Mouse (Mus musculus) kidney, postnatal 4 days (tissue): ENCODE results near the gene Slc39a1.

Experiments
- DNase-seq, 2 experiments: peaks; one replicate each; pipeline ENCODE4 v3.0.0; 2021; ENCODE audit warnings: mixed read lengths in 2 of 2

Gene Slc39a1

DNA sequence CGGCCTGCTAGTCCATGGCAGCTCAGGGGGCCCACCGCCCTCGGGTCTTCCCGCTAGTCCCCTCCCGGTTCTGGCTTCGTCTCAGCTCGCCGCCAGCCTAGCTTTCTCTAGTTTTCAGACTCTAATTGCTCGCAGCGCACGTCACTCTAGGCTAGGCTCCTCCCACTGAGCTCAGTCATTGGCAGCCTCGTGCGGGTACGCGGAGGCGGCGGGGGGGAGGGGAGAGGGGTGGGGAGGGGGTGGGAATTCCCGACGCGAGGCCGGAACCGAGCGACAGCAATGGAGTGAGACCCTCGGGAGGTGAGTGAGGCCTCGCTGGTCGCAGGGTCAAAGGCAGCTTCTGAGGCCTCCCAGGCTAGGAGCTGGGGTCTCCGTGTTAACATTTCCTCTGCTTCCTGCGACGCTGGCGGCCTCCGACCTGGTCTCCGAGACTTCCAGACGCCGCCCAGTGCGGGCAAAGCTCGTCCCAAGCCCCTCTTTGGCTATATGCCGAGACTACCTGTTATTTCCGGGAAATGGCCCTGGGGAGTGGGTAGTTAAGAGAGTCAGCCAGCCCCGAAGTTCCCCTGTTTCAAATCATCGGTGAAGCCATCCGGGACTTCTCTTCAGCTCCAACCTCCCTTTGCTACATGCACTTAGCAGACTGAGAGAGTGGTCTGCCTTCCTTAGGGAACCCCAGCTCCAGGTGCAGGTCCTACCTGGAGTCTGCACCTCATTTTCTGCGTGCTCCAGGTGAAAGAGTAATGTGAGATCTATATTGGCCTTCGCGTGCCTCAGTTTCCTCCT is at the start of gene Slc39a1:
Gene Slc39a1, plus strand, starts transcription at position 213 of the 786 bp plus-strand sequence.
- peak; percentile 95 to 97 for DNase-seq

DNA sequence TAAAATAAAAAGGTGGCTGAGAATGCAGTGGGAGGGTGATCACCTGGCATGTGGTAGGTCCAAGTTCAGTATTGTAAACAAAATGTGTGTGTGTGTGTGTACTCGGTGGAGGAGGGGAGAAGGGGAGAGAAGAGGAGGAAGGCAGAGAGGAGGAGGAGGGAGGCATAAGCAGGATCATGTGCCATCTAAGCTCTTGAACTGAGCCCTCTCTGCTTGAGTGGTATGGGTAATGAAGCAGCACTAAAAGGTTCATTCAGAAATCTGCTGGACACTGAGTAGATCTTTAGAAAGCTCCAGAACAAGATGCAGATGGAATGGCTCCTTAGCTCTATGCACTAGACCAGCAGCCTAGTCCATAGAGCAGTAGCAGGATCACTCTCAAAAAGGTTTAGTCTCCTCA is 45.1 kb upstream of the Slc39a1 start:
- no peak for DNase-seq

DNA sequence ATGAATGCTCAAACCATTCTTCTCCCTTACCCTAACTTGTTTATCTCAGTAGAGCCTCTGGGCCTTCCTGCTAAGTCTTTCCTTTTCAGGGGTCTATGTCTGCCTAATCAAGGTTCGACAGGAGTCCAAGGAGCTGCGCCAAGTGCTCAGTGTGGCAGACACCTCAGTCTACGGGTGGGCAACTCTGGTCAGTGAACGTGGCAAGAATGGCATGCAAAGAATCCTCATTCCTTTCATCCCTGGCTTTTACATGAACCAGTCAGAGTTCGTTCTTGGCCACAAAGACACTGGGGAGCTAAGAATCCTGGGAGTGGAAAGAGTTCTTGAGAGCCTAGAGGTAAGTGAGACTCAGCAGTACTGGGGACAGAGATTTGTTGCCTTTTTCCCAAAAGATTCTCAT is 44.4 kb upstream of the Slc39a1 start:
- DNase-seq = peak in 1 of 2 experiments; percentile 24

DNA sequence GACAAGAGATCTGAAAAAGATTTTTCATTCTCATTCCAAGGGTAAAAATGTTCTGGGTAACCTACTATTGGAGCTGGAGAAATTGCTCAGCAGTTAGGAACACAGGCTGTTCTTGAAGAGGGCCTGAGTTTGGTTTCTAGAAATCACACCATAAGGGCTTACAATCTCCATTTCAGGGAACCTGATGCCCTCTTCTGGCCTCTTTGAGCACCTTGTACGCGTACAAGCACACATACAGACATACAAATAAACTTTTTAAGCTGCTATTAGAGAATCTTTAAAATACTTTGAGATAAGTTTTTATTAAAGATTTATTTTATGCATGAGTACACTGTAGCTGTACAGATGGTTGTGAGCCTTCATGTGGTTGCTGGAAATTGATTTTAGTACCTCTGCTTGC is 43.4 kb upstream of the Slc39a1 start:
- DNase-seq = no peak

DNA sequence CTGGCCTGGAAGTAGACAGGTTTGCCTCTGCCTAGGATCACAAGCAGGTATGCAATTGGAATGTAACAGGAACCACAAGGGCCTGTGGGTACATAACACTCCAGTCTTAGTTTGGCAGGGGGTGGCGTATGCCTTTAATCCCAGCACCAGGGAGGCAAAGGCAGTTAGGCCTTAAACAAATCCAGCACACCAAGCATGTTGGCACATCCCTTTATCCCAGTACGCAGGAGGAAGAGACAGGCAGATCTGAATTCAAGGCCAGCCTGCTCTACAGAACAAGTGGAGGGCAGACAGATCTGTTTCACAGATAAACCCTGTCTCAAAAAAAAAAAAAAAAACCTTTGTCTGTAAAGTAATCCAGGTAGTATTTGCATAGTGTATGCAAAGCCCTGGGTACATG is 39.3 kb upstream of the Slc39a1 start:
- DNase-seq = no peak

DNA sequence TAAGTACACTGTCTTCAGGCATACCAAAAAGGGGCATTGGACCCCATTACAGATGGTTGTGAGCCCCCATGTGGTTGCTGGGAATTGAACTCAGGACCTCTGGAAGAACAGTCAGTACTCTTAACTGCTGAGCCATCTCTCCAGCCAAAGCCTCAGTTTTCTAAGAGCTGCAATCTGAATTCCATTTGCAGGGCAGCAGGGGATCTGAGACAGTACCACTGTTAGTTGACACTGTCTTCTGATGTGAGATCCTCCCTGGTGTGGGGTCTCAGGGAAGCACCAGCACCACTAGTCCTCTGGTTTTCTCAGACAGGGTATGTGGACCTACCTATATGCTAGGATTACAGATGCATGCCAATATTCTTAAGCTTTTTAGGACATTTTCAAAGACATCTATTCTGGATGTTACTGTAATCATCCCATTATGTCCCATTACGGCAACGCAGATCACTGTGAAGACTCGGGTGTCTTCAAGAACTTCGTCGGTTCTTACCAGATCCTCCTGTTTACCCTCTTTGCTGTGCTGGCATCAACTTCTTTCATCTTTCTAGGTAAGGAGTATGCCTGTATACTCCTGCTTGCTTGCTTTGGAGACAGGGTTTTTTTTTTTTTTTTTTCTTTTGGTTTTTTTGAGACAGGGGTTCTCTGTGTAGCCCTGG is 37.9 kb upstream of the Slc39a1 start:
- no peak for DNase-seq

DNA sequence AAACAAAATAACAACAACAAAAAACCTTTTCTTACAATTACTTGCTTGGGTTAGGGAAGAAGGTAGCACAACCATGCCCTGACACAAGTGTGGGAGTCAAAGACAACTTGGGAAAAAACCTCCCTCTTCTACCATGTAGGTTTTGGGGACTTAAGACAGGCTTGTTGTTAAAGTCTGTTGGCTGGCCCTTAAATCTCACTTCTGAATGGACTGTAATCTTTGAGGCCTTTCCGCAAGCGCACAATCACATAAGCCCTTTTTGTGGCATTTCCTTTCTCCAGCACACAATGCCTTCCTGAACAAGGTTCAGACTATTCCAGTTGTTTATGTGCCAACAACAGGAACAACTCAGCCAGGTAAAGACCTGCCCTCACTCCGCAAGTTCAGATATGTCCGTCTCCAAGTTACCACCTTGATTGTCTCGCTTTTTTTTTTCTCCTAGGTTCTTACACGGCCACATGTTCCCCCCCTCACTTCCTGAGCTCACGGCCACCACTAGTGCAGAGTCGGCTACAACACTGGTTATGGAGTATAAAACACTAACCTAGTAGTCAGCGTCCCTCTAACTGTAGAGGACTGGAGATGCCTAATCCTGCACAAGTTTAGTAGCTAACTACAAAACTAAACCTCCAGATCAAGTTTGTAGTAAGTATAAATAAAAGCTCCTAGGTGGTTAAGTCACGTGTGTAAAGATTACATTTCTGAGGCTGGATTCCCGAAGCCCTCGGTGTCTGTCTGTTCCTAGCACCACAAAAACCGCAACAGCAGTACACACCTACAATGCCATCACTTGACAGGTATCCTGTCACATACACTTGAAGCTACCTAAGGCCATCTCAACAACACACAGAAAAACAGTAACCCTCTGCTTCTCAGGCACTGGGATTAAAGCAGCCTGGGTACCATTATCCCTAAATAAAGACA is 36.2 kb upstream of the Slc39a1 start:
- no peak for DNase-seq

DNA sequence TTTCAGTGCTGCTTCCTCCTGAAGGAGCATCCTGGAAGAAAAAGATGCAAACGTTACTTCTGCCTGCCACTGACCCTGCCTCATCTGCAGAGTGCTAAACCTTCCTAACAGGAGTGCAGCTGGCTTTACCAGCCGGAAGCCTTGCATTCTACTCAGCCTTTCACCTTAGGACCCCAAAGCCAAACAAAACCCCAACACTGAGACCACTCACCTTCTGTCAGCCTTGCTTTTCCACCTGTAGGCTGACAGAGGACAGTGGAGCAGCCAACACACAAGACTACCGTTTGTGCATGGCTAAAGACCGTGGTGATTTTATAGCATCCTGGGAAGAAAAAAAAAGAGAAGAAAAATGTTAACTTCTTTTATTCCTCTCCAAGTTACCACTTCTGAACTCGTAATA is 35.2 kb upstream of the Slc39a1 start:
- DNase-seq = no peak

DNA sequence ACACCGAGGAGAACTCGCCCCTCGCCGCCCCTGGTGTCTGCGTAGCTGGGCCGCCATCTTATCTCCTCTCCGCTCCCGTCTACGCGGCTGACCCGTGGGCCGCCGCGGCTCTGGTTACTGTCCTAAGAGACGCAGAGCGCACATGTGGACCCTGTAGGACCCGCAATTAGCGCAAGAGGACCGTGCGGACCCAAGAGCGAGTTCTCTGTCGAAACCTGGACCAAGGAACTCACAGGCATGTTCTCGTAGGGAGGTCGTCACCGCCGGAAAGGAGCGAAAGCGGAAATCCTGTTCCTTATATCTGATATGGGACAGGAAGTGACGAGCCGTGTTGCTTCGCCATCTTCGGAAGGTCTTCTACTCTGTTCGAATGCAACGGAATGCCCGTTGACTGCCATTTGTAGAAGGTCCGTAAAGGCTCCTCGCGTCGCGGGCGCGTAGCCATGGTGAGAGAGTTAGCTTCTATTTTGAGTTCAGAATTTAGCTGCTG is 34.5 kb upstream of the Slc39a1 start, which contains the start of the genes Rps27 and Rab13:
Gene Rps27, minus strand, starts transcription at position 275 of the 490 bp plus-strand sequence.
Gene Rab13, plus strand, starts transcription at position 319 of the 490 bp plus-strand sequence.
- DNase-seq = peak; percentile 82 to 91

DNA sequence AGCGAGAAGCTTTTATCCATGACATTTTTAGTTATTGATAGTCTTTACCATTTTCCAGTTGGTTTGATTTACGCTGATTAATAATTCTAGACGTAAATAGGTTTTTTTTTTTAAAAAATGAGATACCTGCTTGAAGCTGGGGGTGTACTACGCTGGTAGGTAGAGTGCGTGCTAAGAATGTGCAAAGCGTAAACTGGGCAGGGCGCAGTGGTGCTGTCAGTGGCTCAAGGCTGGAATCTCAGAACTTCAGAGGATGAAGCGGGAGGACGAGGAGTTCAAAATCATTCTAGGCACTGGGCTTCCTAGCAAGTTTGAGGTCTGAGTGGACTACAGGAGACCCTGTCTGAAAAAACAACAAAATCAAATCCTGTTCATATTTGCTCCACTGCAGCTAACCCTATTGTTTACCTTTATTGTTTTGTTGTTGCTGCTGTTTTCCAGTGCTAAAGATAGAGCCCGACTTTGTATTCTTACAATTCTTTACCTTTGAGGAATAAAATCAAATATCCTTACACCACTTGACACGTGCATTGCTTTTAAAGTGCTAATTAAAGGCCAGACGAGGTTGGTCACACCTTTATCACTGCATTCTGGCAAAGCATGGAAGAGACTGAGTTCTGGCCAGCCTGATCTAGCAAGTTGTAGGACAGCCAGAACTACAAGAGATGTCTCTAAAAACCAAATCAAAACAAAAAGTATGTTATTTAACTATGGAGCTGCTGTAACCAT is 33.9 kb upstream of the Slc39a1 start:
- peak; percentile 27 to 49 for DNase-seq

DNA sequence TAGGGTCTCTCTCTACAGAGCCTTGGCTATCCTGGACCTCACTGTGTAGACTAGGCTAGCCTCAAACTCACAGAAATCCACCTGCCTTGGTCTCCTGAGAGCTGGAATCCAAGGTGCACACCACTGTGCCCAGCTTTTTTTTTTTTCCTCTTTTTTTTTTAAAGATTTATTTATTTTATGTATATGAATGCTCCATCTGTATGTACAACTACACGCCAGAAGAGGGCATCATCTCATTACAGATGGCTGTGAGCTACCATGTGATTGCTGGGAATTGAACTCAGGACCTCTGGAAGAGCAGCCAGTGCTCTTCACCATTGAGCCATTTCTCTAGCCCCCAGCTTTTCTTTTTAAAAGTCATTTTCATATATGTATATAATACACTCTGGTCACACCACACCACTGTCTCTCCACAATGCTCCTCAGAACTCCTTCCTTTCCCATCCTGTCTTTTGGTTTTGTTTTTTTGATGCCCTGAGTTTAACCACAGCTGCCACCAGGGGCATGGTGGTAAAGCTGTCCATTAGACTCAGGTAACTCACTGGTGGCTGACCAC is 32.1 kb upstream of the Slc39a1 start:
- DNase-seq = no peak

DNA sequence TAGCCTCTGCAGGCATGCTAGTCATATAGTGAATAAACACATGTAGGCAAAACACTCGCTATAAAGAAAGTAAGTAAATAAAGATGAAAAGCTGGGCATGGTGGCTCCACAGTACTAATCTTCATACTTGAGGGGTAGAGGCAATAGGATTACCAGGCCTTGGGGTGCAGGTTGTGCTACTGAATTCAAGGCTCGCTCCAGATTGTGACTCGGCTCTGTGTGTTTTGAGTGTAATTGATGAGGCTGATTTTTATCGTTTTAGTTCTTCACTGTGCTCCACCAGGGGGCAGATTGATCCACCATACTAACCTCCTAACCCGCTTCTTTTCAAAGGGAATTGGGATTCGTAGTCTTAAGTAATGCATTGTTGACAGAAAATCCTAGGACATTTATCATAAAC is 27.9 kb upstream of the Slc39a1 start:
- peak; percentile 59 to 75 for DNase-seq

DNA sequence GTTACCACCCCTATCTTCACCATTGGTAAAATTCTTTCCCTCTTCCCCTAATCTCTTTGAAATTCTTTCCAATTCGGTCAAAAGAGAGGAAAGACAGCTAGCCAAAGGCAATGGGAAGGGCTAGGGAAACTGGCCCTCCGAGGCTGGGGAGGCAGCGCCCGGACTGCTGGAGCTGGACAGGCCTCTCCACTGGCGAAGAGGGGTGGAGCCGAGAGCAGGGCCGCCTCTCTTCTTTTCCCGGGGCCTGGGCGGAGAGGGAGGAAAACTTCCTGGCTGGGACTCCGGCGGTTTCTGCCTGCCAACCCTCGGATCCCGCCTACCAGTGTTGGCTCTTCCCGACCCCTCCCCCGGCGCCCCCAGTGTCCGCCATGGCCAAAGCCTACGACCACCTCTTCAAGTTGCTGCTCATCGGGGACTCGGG is 27.4 kb upstream of the Slc39a1 start:
- peak; percentile 85 to 90 for DNase-seq

DNA sequence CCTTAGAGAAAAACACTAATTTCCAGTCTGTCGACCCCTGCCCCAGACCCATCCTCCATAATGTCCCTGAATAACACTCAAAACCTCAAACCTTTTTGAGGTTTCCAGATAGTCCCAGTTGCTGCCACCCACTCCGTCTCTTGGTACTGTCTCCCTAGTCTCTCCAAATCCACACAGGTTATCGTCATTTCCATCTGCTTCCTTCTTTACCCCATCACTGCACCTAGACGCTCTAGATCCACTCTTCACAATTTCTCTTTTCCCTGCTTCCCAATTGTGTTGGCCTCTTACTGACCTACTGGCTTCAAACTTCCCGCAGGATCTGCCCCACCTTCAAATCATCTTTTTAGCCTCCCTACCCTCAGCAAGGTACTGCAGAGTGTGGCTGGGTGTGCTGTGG is 26.8 kb upstream of the Slc39a1 start:
- DNase-seq = no peak

DNA sequence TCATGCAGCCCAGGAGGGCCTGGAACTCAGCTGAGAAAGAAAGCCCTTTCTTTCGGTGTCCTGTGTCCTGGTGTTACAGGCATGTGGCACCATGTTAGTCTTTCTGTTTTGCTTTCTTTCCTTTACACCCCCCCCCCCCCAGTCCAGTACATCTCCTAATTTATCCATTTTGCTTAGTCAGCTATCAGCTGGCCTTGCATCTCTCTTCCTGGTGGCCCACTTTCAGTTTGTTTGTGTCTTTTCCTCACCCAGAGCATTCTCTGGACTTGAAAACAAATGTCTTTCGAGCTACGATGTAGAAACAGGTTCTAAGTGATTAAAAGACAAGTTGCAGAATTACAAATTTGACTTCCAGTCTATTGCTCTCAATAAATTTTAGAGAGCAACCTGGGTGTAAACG is 25.5 kb upstream of the Slc39a1 start:
- no peak for DNase-seq

DNA sequence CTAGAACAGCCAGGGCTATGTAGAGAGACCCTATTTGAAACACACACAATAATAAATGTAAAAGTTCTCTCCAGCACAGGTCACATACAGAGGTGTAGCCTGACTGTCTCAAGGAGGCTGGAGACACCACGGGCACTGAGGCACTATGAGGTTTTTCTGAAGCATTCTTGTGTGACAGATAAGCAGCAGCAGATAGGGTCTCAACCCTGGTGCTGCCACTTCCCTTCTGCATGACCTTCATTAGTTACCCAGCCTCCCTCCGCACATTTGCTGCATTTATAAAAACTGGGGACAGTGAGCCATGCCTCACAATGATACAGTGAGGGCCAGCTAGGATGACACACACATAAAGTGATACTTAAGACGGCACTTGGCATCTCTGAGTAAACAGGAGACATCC is 25.0 kb upstream of the Slc39a1 start:
- no peak for DNase-seq

DNA sequence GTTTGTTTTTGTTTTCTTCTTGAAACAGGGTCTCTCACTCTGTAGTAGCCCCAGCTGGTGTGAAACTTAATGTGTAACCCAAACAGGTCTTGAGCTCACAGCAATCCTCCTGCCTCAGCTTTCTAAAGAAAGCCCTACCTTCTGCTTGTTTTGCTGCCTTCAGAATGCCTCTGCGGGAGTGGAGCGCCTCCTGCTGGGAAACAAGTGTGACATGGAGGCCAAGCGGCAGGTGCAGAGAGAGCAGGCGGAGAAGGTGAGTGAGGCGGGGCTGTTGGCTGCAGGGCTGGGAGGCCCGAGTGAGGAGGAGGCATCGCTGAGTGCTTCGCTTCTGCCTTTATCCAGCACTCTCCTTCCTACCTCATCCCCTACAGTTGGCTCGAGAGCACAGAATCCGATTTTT is 23.6 kb upstream of the Slc39a1 start:
- DNase-seq = no peak

DNA sequence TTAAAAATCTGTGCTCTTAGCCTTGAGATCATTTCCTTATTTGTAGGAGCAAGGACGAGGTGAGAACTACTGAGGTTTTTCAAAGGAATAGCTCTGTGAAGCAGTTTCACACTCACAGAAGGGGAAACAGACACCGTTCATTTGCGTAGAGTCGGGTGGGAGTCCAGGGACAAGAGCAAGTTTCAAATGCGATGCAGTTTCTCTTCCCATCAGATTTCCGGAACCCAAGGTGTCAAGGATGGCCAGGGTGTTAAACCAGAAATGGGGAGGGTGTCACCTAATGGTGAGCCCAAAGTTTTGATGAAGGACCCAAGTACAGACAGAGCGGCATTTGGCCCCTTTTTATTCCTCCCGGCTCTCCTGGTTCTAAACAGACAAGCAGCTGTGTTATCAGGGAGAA is 16.9 kb upstream of the Slc39a1 start:
- DNase-seq = no peak

DNA sequence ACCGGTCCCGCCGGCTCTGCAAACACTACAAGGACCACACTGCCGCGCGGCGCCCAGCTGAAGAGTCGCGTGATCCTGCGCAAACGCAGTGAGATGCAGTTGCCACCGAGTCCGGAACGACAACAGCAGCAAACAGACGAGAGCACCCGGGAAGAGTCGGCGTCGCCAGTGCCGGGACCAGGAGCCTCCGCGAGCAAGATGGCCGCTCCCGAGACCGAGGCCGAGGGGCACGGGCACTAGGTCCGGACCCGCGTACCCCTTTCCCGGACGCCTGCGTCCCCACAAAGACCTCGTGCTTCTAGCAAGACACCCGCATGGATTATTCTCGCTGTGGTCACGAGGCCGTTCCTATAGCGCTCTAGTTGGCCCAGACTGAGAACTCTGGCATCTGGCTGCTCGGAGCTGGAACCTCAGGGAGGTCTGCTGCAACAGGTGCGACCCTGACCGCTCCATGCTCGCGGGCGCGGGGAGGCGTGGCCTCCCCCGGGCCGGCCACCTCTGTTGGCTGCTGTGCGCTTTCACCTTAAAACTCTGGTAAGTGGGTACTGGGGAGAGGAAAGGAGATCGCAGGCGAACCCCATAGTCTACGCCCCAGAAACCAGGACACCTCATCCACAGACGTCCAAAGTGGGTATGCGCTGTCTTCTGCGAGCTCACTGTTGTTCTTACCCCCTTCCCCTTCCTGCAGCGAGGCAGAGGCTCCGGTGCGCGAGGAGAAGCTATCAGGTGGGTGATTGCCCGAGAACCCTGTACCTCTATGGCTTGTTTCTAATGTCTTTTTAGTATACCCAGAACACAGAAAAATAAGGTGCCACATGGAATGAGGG is 16.3 kb upstream of the Slc39a1 start, which contains the start of gene Jtb:
Gene Jtb, plus strand, starts transcription at position 91 of the 827 bp plus-strand sequence.
- peak; percentile 93 to 96 for DNase-seq

DNA sequence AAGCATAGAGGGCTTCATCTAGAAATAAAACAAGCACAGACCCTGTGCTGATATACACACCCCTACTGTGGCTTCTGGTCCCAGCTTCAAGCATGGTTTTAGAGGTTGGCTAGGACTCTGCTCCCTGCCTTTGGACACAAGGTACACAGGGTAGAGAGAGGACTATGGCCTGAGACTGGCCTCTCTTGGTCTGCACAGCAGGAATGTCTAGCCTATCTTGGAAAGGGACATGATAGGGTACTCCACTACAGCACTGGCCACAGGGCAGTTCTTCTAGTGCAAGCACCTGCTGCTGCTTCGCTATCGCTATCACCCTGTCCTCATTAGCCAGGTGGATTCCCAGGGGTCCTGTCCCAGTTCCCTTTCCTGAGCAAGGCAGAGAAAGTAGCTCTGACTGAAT is 6.7 kb upstream of the Slc39a1 start:
- DNase-seq = no peak
